ENCODE assay signal across 19 mouse cellular contexts in genomic region chr7:66797345-66797744, GRCm38 (mm10). TPM values are rescaled to one million over a fixed set of nuclear protein-coding genes. Genes with fewer than 3 reads are reported as not detected.
"Had no signal": no experiment of that assay in that cellular context is flagged by ENCODE, and none has a peak within 500 bp of the region (broad histone marks: within the 10 kb centered on the region; RNA-seq: fewer than 3 reads in every experiment).

No protein-coding gene starts in this region.

- DNase-seq: retina, postnatal 1 day; right cerebral cortex, adult 18-20 months; right cerebral cortex, postnatal 14 days; right cerebral cortex, postnatal 25 days; right cerebral cortex, postnatal 4 days; spleen, adult 18-20 months; thymus, adult 18-20 months; thymus, adult 2 months; thymus, postnatal 14 days; thymus, postnatal 25 days; thymus, postnatal 36 days; thymus, postnatal 4 days had no signal

- H3K27ac ChIP-seq: neural tube, embryonic 12.5 days; neural tube, embryonic 13.5 days; neural tube, embryonic 15.5 days had no signal

- H3K4me1 ChIP-seq: neural tube, embryonic 12.5 days; stomach, embryonic 15.5 days had no signal

- H3K9ac ChIP-seq: neural tube, embryonic 12.5 days; neural tube, embryonic 13.5 days; neural tube, embryonic 15.5 days; stomach, embryonic 15.5 days had no signal

- H3K4me2 ChIP-seq: neural tube, embryonic 12.5 days; neural tube, embryonic 13.5 days; neural tube, embryonic 15.5 days; stomach, embryonic 15.5 days had no signal

- H3K4me3 ChIP-seq: neural tube, embryonic 12.5 days; neural tube, embryonic 13.5 days; neural tube, embryonic 15.5 days; stomach, embryonic 15.5 days had no signal

- H3K27me3 ChIP-seq: neural tube, embryonic 12.5 days; neural tube, embryonic 13.5 days; neural tube, embryonic 15.5 days; stomach, embryonic 15.5 days had no signal

- H3K36me3 ChIP-seq: neural tube, embryonic 12.5 days; neural tube, embryonic 13.5 days; neural tube, embryonic 15.5 days had no signal

- H3K9me3 ChIP-seq: neural tube, embryonic 12.5 days; neural tube, embryonic 13.5 days; neural tube, embryonic 15.5 days; stomach, embryonic 15.5 days had no signal

RNA-seq across cellular contexts. Expression of gene Adamts17, which starts 42.2 kb away (rescaled TPM):
- total RNA-seq: neutrophil, adult 5-6 weeks had no signal

RNA-seq across cellular contexts. Expression of gene Cers3, which starts 54.0 kb away (rescaled TPM):
- total RNA-seq: neutrophil, adult 5-6 weeks had no signal
- polyA plus RNA-seq: small intestine, adult 2 months; spleen, adult 2 months had no signal
